Mouse (Mus musculus): ENCODE data around the gene Gm9817.

GRCm38 (mm10) chr13:45118822-45119221 is 40.3 kb downstream of the Gm9817 start:
- TF ChIP-seq CTCF (IDR thresholded peaks at IDR 0.05; ENCODE audit: low read depth, low read length) (no peak), POLR2A (IDR thresholded peaks at IDR 0.05; ENCODE audit: insufficient read depth, low read length) (no peak), EP300 (IDR thresholded peaks at IDR 0.05; ENCODE audit: insufficient read depth, low read depth, low read length) (no peak)

Data from ES-Bruce4 (cell line).